Mouse (Mus musculus) small intestine, adult 2 months (tissue): ENCODE data around the gene Tmem138.

Experiments
- CTCF ChIP-seq: fragments of 200-500 bp; IDR thresholded peaks from 2 replicates; pipeline ENCODE4 v1.5.1; 2012; ENCODE audit warnings: low read depth, mild to moderate bottlenecking, control low read depth, inconsistent platforms, low read length, moderate library complexity, mixed read lengths; ENCODE audit not compliant: insufficient replicate concordance, insufficient read length; ENCODE audit errors: extremely low read depth
- POLR2A ChIP-seq: fragments of 200-500 bp; IDR thresholded peaks from 2 replicates; pipeline ENCODE4 v1.6.1; 2012; ENCODE audit warnings: low read depth, mild to moderate bottlenecking, control low read depth, inconsistent platforms, low read length, moderate library complexity

DNA sequence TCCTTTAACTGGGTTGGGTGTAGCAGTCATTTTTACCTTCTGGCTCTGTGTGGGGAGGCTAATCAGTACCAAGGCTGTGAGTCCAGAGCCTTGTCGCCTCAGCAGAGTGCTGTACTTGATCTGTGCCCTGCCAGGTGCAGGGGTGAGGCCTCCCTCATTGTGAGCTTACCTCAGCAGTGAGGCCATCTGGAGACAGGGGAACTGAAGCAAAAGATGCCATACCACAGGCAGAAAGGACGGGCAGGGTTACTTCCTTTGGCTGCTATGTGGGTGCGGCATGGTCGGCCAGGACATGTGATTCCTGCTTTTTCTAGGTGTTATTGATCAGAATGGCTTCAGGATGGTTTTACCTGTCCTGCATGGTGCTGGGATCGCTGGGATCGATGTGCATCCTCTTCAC, 4.8 kb upstream of the Tmem138 start:
- no peak for TF ChIP-seq CTCF
- no peak for TF ChIP-seq POLR2A
